Mouse (Mus musculus): ENCODE measurements around the gene Extl2.
A peak's percentile ranks its signal among the peaks of the same experiment; 100 is the strongest.

Extl2 gene

GRCm38 (mm10) chr3:116006978-116007940 is at the start of gene Extl2, which contains the start of gene Slc30a7:
TSS of gene Extl2 (plus strand) at chr3:116007462.
TSS of gene Slc30a7 (minus strand) at chr3:116007406.
- DNase-seq (ENCODE audit: low read depth), result peak; percentile 83

- DNase-seq (ENCODE audit: low read depth), result no peak
Measured at GRCm38 (mm10) chr3:115961311-115962027, 45.8 kb upstream of the Extl2 start.

- no peak for DNase-seq (ENCODE audit: low read depth)
Measured at GRCm38 (mm10) chr3:115962028-115962415, 45.2 kb upstream of the Extl2 start.

- DNase-seq (ENCODE audit: low read depth), result no peak
Measured at GRCm38 (mm10) chr3:115963597-115963996, 43.7 kb upstream of the Extl2 start.

GRCm38 (mm10) chr3:115964071-115964470 is 43.2 kb upstream of the Extl2 start:
- no peak for DNase-seq (ENCODE audit: low read depth)

GRCm38 (mm10) chr3:115968745-115969530 is 38.3 kb upstream of the Extl2 start:
- no peak for DNase-seq (ENCODE audit: low read depth)

GRCm38 (mm10) chr3:115971045-115971785 is 36.0 kb upstream of the Extl2 start:
- peak; percentile 43 for DNase-seq (ENCODE audit: low read depth)

- peak; percentile 86 for DNase-seq (ENCODE audit: low read depth)
Measured at GRCm38 (mm10) chr3:115971891-115972646, 35.2 kb upstream of the Extl2 start.

- DNase-seq (ENCODE audit: low read depth), result peak; percentile 76
Measured at GRCm38 (mm10) chr3:115974228-115974627, 33.0 kb upstream of the Extl2 start.

- peak; percentile 21 for DNase-seq (ENCODE audit: low read depth)
Measured at GRCm38 (mm10) chr3:115974995-115975394, 32.3 kb upstream of the Extl2 start.

GRCm38 (mm10) chr3:115979000-115979399 is 28.3 kb upstream of the Extl2 start:
- DNase-seq (ENCODE audit: low read depth), result peak; percentile 82

GRCm38 (mm10) chr3:115983217-115983616 is 24.0 kb upstream of the Extl2 start:
- no peak for DNase-seq (ENCODE audit: low read depth)

- DNase-seq (ENCODE audit: low read depth), result no peak
Measured at GRCm38 (mm10) chr3:115984653-115985052, 22.6 kb upstream of the Extl2 start.

- DNase-seq (ENCODE audit: low read depth), result no peak
Measured at GRCm38 (mm10) chr3:115985183-115985892, 21.9 kb upstream of the Extl2 start.

GRCm38 (mm10) chr3:115992103-115992502 is 15.2 kb upstream of the Extl2 start:
- DNase-seq (ENCODE audit: low read depth), result no peak

GRCm38 (mm10) chr3:115992588-115992987 is 14.7 kb upstream of the Extl2 start:
- no peak for DNase-seq (ENCODE audit: low read depth)

GRCm38 (mm10) chr3:115993025-115993424 is 14.2 kb upstream of the Extl2 start:
- DNase-seq (ENCODE audit: low read depth), result no peak

GRCm38 (mm10) chr3:115996929-115997328 is 10.3 kb upstream of the Extl2 start:
- DNase-seq (ENCODE audit: low read depth), result no peak

GRCm38 (mm10) chr3:116006284-116006977 is 831 bp upstream of the Extl2 start:
- DNase-seq (ENCODE audit: low read depth), result peak; percentile 84

Data from induced T-regulatory cell, adult 2 months (primary cell).